Mouse (Mus musculus) heart, embryonic 13.5 days (tissue): ENCODE results near the gene Gm11172. TPM values are rescaled to one million over a fixed set of nuclear protein-coding genes. Genes with fewer than 3 reads are reported as not detected.

ENCODE experiments used
- ATAC-seq: fragments of 200-750 bp; cut with Nextera tagmentation; 2 replicates; pipeline ENCODE4 v1.8.0; 2017; ENCODE audit warnings: moderate TSS enrichment; ENCODE audit not compliant: insufficient number of reproducible peaks, low FRiP score, low TSS enrichment; ENCODE audit errors: extremely low read depth
- H3K27ac ChIP-seq: fragments of 300-500 bp; sonication (generic); replicated peaks from 2 replicates; pipeline ENCODE4 v1.5.1; 2015; ENCODE audit warnings: moderate library complexity, mild to moderate bottlenecking, inconsistent platforms
- H3K27me3 ChIP-seq: fragments of 300-500 bp; sonication (generic); replicated peaks from 2 replicates; pipeline ENCODE4 v1.6.1; 2015; ENCODE audit warnings: mild to moderate bottlenecking, inconsistent platforms
- H3K36me3 ChIP-seq: fragments of 300-500 bp; sonication (generic); 2 replicates; pipeline ENCODE4 v1.6.1; 2015; ENCODE audit warnings: mild to moderate bottlenecking, inconsistent platforms
- H3K4me1 ChIP-seq: fragments of 300-500 bp; sonication (generic); 2 replicates; pipeline ENCODE4 v1.6.1; 2015; ENCODE audit warnings: inconsistent platforms
- H3K4me2 ChIP-seq: fragments of 300-500 bp; sonication (generic); 2 replicates; pipeline ENCODE4 v1.6.1; 2015; ENCODE audit warnings: inconsistent platforms, mild to moderate bottlenecking, moderate library complexity
- H3K4me3 ChIP-seq: fragments of 300-500 bp; sonication (generic); 2 replicates; pipeline ENCODE4 v1.5.1; 2015; ENCODE audit warnings: moderate library complexity, mild to moderate bottlenecking, inconsistent platforms
- H3K9ac ChIP-seq: fragments of 300-500 bp; sonication (generic); 2 replicates; pipeline ENCODE4 v1.6.1; 2015; ENCODE audit warnings: inconsistent platforms, mild to moderate bottlenecking, moderate library complexity
- H3K9me3 ChIP-seq: fragments of 300-500 bp; sonication (generic); 2 replicates; pipeline ENCODE4 v1.6.1; 2016; ENCODE audit warnings: inconsistent platforms
- WGBS: fragments of 180-500 bp; shearing (Covaris S2); methylation state at CpG from one replicate; pipeline ENCODE4 v1.1.7; 2015; ENCODE audit warnings: mixed read lengths; 5-methylcytosine and 5-hydroxymethylcytosine counted together
- polyA plus RNA-seq: library from polyadenylated mRNA; unstranded; fragments of >200 nt; fragmentation: Nextera tagmentation; extraction: Ambion mirVana; gene quantifications from 2 replicates; pipeline ENCODE4 v1.2.1, GENCODE M21; 2015

Gm11172 gene
- polyA plus RNA-seq, 1 experiment from 2014 or later = not detected

DNA sequence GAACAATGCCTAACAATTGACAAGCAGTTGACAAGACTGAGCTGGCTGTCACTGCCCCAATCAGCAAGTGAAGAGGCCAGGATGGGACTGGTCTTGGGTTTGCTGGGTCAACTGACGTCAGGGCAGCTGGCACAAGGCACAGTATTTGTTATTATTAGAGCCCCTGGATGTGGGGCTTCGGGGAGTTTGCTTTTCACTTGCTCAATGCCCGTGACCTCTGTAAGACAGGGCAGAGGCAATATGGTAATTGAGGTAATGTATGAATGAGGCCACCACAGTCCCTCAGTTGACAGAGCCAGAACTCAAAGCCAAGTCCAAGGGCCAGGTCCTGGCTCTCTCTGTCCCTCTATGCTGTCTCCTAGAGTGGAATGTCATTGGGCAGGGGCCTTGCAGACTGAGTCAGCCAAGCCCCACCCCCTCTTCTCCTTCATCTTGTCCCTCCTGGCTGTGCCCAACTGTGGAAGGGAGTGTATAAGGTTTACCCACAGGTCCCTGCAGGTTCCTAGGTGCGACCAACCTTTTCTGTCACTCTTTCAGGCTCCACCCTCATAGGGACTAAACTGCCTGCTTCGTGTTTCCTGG, 35.0 kb upstream of the Gm11172 start:
- H3K4me1 ChIP-seq = peaks cover 60% of the 10 kb centered on the region
- no peaks in the 10 kb centered on the region for H3K9me3 ChIP-seq
- H3K36me3 ChIP-seq = peaks cover under 1% of the 10 kb centered on the region; the same call in 1 of the 2 replicates
- H3K4me2 ChIP-seq = no peak overlapping the region
- no peak overlapping the region for H3K9ac ChIP-seq
- 53% methylated on average over 5 of the region's 5 CpGs for WGBS
- peak overlapping the region; percentile 17 for H3K27ac ChIP-seq
- H3K4me3 ChIP-seq = no peak overlapping the region
- no peaks in the 10 kb centered on the region for H3K27me3 ChIP-seq
- no peak for ATAC-seq

- 76% methylated on average over 5 of the region's 5 CpGs for WGBS
- Histone ChIP-seq H3K9me3 (no peaks in the 10 kb centered on the region), H3K4me3 (no peak overlapping the region), H3K4me2 (no peak overlapping the region), H3K27ac (peak overlapping the region; percentile 82), H3K4me1 (peaks cover 74% of the 10 kb centered on the region), H3K36me3 (peaks cover 5% of the 10 kb centered on the region; the same call in 1 of the 2 replicates), H3K9ac (no peak overlapping the region), H3K27me3 (no peaks in the 10 kb centered on the region)
- ATAC-seq = no peak
These were observed 32.0 kb upstream of the Gm11172 start for GRCm38 (mm10) chr16:10780631-10781120.

DNA sequence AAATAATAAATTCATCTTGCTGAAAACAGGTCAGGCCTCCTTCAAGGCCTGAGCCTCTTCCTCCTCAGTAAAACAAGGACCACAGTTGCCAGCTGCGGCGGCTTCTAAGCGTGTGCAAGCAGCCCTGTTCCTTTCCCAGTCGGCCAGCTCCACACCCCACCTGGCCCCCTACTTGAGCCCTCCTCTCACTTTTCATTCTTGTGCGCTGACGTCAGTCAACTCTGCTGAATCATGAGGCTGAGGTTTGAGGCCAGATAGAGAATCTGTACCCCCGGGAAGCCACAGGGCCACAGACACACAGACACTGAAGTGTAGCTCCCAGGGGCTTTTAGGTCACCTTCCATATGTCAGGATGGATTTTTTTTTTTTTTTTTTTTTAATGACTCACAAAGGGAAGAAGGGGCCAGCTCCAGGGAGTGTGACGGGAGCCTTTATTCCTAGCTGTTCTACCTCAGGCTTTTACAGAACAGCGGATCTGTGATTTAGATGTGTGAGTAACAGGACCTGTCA, 30.8 kb upstream of the Gm11172 start:
- Histone ChIP-seq H3K36me3 (peaks cover 5% of the 10 kb centered on the region; the same call in 1 of the 2 replicates), H3K9ac (peak overlapping the region; percentile 93), H3K4me1 (peaks cover 74% of the 10 kb centered on the region), H3K9me3 (no peaks in the 10 kb centered on the region), H3K27me3 (no peaks in the 10 kb centered on the region), H3K27ac (peak overlapping the region; percentile 82), H3K4me2 (peak overlapping the region; percentile 97), H3K4me3 (peak overlapping the region; percentile 85; the same call in 1 of the 2 replicates)
- ATAC-seq = no peak
- 15% methylated on average over 9 of the region's 9 CpGs for WGBS

DNA sequence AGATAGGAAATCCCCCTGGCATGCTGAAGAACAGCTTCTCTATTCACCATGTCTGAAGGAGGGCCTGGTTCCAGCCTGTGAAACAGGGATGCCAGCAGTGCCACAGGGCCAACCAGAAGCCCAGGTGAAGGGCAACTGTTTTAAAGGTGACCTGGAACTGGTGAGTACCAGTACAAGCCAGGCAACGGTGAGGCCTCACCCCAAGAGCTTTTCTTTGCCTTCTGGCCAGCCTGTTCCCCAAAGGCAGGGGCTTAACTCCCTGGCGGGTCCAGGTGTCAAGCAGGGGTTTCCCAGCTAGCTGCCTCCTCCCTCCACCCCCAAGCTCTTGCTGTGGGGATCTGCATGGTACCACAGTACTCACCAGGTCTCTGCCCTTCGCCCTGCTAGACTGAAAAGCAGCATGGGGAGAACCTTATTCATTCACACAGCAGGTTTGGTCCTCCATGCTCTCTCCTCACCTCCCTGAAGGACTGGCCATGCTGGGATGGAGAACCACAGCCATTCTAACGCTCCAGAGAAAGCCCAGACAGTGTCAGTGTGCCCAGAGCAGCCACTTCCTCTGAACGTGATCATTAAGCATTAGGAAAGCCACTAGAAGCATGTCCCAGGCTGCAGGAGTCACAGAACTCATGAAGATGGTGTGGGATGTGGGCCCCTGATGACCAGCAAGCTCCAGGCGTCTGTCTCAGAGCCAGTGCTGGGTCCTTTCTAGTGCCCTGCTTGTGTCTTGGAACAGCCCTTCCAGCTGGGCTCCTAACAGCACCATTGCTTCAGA, 30.2 kb upstream of the Gm11172 start:
- H3K36me3 ChIP-seq = peaks cover 5% of the 10 kb centered on the region; the same call in 1 of the 2 replicates
- no peak for ATAC-seq
- no peaks in the 10 kb centered on the region for H3K27me3 ChIP-seq
- H3K4me3 ChIP-seq = peak overlapping the region; percentile 85
- peaks cover 75% of the 10 kb centered on the region for H3K4me1 ChIP-seq
- H3K4me2 ChIP-seq = peak overlapping the region; percentile 97
- H3K27ac ChIP-seq = peak overlapping the region; percentile 82
- peak overlapping the region; percentile 93 for H3K9ac ChIP-seq
- 38% methylated on average over 6 of the region's 6 CpGs for WGBS
- H3K9me3 ChIP-seq = no peaks in the 10 kb centered on the region

GRCm38 (mm10) chr16:10783152-10783434, 29.6 kb upstream of the Gm11172 start:
- Histone ChIP-seq H3K27ac (peak overlapping the region; percentile 82), H3K9me3 (no peaks in the 10 kb centered on the region), H3K4me3 (peak overlapping the region; percentile 85), H3K36me3 (peaks cover 5% of the 10 kb centered on the region; the same call in 1 of the 2 replicates), H3K4me2 (peak overlapping the region; percentile 97), H3K9ac (peak overlapping the region; percentile 93), H3K27me3 (no peaks in the 10 kb centered on the region), H3K4me1 (peaks cover 72% of the 10 kb centered on the region)
- 14% methylated on average over 1 of the region's 1 CpGs for WGBS
- ATAC-seq = no peak

DNA sequence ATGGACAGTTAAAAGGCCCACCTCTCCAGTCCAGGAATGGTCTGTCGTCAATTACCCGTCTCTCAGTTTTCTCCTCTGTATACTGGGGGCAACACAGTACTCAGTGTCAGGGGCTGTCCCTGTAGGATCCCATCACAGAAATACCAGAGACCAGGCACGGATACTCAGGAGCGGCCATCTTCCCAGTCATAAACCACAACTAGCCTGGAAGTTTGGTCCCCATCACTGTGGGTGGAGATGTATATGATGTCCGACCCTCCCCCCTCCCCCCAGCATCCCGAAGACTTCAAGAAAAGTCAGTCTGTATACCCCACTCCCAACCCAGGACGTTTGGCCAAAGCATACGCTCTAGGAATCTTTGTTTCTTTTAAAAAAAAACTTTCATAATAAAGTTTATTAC, 29.3 kb upstream of the Gm11172 start:
- Histone ChIP-seq H3K27ac (peak overlapping the region; percentile 96; the same call in 1 of the 2 replicates), H3K9me3 (no peaks in the 10 kb centered on the region), H3K36me3 (peaks cover 5% of the 10 kb centered on the region; the same call in 1 of the 2 replicates), H3K4me1 (peaks cover 68% of the 10 kb centered on the region), H3K27me3 (no peaks in the 10 kb centered on the region), H3K4me2 (peak overlapping the region; percentile 97), H3K9ac (peak overlapping the region; percentile 93), H3K4me3 (peak overlapping the region; percentile 85)
- WGBS = 67% methylated on average over 8 of the region's 8 CpGs
- ATAC-seq = no peak

- peaks cover under 1% of the 10 kb centered on the region; the same call in 1 of the 2 replicates for H3K27me3 ChIP-seq
- peaks cover 65% of the 10 kb centered on the region for H3K4me1 ChIP-seq
- ATAC-seq = no peak
- peak overlapping the region; percentile 96 for H3K27ac ChIP-seq
- H3K9me3 ChIP-seq = no peaks in the 10 kb centered on the region
- H3K9ac ChIP-seq = peak overlapping the region; percentile 93
- WGBS = 2% methylated on average over 81 of the region's 81 CpGs
- H3K36me3 ChIP-seq = peaks cover 5% of the 10 kb centered on the region; the same call in 1 of the 2 replicates
- H3K4me3 ChIP-seq = peak overlapping the region; percentile 85
- H3K4me2 ChIP-seq = peak overlapping the region; percentile 97
These were observed 28.6 kb upstream of the Gm11172 start for GRCm38 (mm10) chr16:10783883-10784792.

GRCm38 (mm10) chr16:10784793-10785370, 27.8 kb upstream of the Gm11172 start:
- Histone ChIP-seq H3K4me2 (peak overlapping the region; percentile 97), H3K4me1 (peaks cover 62% of the 10 kb centered on the region), H3K9me3 (no peaks in the 10 kb centered on the region), H3K36me3 (peaks cover 5% of the 10 kb centered on the region; the same call in 1 of the 2 replicates), H3K27me3 (peaks cover 3% of the 10 kb centered on the region; the same call in 1 of the 2 replicates), H3K4me3 (peak overlapping the region; percentile 85), H3K9ac (peak overlapping the region; percentile 93), H3K27ac (peak overlapping the region; percentile 96)
- WGBS = under 1% methylated on average over 47 of the region's 55 CpGs
- ATAC-seq = peak; percentile 64

DNA sequence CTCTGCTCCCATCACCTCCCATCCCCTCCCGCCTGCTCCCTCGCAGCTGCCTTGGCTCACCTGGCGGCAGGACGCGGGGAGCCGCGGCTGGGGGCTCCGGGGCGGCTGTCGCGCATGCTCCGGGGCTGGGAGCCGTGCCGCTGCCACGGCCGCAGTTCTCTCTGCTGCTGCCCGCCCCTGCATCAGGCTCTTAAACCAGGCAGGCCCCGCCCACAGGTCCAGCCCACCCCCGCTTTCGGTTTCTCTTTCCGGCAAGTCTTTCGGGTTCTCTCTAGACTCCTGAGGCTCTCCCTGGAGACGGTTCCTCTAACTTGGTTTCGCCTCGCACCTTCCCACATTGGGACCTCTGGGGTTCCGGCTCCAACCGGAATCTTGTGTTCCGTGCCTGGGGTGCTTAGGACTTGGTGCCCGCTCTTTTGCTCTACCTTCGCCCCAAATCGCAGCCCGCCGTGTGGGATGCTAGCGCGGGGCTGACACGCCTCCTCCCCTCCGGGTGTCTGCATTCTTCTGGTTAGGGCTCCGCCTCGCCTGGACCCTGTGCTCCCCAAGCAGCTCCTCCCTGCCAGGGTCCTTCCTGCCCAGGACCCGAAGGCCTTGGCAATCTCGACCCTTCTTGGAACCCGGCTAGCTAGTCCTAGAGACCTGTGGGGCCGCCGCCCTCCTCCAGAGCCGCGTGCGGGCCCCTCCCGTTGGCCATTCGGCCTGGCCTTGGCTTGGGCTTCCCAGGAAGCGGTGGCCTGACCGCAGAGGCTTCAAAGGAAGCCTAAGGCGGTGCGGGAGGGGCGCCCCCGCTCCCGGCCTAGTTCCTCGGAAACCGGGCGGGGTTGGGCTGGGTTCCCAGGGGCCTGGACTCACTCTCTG, 27.1 kb upstream of the Gm11172 start, which contains the start of gene Socs1:
Gene Socs1, minus strand, starts transcription at position 166 of the 861 bp plus-strand sequence.
- H3K36me3 ChIP-seq = peaks cover 5% of the 10 kb centered on the region; the same call in 1 of the 2 replicates
- H3K4me3 ChIP-seq = peak within 1 kb of the TSS; percentile 85
- H3K4me1 ChIP-seq = peaks cover 55% of the 10 kb centered on the region
- H3K27ac ChIP-seq = peak within 1 kb of the TSS; percentile 96
- ATAC-seq = peak; percentile 76
- H3K9me3 ChIP-seq = no peaks in the 10 kb centered on the region
- peaks cover 3% of the 10 kb centered on the region; the same call in 1 of the 2 replicates for H3K27me3 ChIP-seq
- peak within 1 kb of the TSS; percentile 93 for H3K9ac ChIP-seq
- peak within 1 kb of the TSS; percentile 97 for H3K4me2 ChIP-seq
- under 1% methylated on average over 59 of the region's 59 CpGs for WGBS
